Mouse (Mus musculus): Measurements from ENCODE around the gene Nmrk2.

Gene Nmrk2

GRCm38 (mm10) chr10:81167200-81168086 lies 34.4 kb downstream of the Nmrk2 start, which contains the start of gene Pias4:
TSS of gene Pias4 (minus strand) at chr10:81167923.
- DNase-seq (ENCODE audit: low spot score in 2 of 2), result peak; percentile 100

DNA sequence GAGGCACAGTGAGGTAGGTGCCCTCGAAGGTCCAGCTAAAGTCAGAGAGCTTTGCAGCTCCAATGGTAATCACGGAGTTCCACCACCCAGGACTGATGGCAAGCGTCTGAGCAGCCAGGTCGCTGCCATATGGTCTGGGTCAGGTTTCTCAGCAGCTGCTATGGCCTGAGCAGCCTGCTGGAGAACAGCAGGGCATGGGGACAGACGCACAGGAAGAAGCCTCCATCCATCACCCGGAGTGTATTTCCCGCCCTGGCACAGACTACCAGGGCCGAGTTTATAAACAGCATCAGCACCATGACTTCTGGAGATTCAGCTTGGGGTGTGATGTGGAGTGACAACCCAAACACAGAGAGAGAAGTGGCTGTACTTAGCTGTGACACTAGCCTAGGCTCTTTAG lies 36.7 kb downstream of the Nmrk2 start:
- no peak for DNase-seq (ENCODE audit: low spot score in 2 of 2)

GRCm38 (mm10) chr10:81162318-81162652 lies 39.6 kb downstream of the Nmrk2 start:
- DNase-seq (ENCODE audit: low spot score in 2 of 2), result no peak

- DNase-seq (ENCODE audit: low spot score in 2 of 2), result peak in 1 of 2 experiments; percentile 92
These were observed 40.1 kb downstream of the Nmrk2 start for GRCm38 (mm10) chr10:81161602-81162317.

DNA sequence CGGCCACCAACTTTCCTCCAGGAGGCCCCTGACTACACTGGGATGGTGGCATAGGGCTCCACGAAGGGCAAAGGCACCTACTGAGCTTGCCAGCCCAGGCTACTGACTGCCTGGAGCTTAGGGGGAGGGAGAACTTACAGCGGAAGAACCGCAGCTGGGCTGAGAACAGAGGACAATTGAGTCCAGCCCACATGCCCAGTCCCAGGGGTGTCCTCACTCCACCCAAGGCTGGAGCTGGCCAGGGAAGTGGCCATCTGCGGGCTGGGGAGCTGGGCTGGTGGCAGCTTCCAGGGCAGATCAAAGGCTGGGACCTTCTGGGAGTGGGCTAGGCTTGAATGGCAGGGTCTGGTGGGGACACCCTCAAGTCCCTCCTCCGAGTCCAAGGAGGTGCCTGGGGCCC lies 47.1 kb downstream of the Nmrk2 start:
- no peak for DNase-seq (ENCODE audit: low spot score in 2 of 2)

- DNase-seq (ENCODE audit: low spot score in 2 of 2), result no peak
These were observed 47.5 kb downstream of the Nmrk2 start for GRCm38 (mm10) chr10:81154313-81154712.

DNA sequence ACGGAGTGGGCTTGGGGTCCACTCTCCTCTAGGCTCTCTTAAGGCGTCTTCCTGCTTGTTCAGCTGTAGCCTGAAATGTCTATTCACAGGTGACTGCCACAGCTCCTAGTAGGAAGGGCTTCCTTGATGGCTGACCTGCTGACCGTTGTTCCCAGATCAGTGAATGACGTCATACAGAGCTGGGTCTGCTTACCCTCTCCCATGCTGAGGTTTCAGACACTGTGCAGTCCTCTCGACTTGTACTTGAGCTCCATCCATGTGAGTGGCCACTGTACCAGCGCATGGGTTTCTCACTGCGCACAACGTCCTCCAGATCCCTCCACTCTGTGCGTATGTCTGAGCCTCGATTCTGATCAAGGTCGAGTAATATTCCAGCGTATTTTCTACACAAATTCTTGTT lies 49.2 kb downstream of the Nmrk2 start:
- DNase-seq (ENCODE audit: low spot score in 2 of 2), result no peak

GRCm38 (mm10) chr10:81151261-81151660 lies 50.6 kb downstream of the Nmrk2 start:
- no peak for DNase-seq (ENCODE audit: low spot score in 2 of 2)

All from natural killer cell, adult 2 months (primary cell).